Mouse (Mus musculus) cerebellum, adult 18-20 months (tissue): ENCODE measurements around the gene Tmem259.
A peak's percentile ranks its signal among the peaks of the same experiment; 100 is the strongest.

Experiments
- DNase-seq, 2 experiments: peaks; one replicate each; pipeline ENCODE4 v3.0.0; 2021

Tmem259 gene

DNA sequence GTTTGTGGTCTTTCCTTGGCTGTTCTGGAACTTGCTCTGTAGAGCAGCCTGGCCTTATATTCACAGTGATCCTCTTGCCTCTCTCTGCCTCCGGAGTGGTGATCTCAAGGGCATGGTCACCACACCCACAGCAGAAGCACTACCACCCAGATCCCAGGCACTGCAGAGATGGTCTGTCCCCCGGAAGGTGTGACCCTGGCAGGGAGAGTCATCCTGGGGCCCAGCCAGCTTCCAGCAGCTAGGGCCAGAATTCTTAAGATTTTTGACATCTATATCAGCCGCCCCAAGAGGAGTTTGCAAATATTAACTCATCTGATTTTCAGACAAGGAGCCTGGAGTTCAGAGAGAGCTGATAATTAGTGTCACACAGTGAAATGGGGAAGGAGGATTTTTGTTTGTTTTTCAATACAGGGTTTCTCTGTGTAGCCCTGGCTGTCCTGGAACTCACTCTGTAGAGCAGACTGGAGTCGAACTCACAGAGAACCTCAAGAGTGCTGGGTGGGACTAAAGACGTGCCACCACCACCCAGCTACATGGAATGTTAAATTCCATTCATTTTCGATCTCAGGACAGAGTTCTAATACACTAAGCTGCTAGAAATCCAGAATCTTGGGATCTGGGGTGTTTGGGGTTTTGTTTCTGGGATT is 2.2 kb upstream of the Tmem259 start:
- peak; percentile 43 to 58 for DNase-seq

DNA sequence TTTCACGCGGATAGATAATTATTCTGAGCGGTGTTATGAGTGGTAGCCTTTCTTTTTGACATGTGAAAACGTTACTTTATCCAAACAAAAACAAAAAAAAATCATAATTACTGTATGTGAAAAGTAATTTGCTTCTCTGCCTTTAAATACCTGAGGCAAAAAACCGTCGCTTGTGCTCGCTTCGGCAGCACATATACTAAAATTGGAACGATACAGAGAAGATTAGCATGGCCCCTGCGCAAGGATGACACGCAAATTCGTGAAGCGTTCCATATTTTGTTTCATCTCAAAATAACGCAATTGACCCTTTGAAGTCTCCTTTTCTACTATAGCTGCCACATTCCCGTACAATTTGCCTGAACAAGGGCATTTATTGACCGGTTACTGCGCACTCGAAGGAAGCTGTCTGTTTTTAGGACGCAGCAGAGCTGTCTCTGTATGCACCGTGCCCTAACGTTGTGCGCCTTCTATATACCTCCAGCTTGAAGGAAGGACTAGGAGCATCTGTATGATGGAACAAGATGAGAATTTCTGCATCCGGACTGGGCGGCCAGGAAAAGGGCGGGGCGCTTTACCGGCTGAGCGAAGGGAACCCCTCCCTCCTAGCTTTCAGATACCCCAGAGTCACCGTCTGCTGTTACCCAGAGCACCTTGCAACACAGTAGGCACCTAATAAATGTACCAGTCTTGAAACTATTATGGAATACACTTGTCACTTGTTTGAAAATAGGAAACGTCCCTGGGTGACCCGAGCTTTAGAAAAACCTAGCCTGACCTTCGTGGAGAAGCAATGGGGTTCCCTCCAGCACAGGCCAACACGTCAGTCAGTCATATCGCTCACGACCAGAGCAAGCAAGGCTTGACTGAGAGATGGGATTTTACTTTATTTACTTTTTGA is 1.5 kb upstream of the Tmem259 start:
- peak; percentile 80 for DNase-seq

DNA sequence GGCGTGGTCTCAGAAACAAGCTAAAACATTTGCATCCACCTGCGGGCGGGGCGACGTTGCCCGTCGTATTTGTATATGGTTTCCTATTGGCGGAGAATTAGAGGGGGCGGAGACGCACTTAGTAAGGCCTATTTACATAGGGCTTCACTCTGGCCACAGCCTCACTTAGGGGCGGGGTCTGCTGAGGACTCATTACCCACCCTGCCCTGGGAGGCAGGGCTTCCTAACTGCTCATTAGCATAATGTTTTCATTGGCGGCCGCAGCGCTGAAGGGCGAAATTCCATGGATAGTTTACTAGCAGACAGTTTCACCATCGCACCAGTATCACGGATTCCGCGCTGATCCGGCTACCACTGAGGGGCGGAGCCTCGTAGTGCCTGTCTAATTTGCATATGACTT is 741 bp upstream of the Tmem259 start:
- peak; percentile 93 to 99 for DNase-seq

DNA sequence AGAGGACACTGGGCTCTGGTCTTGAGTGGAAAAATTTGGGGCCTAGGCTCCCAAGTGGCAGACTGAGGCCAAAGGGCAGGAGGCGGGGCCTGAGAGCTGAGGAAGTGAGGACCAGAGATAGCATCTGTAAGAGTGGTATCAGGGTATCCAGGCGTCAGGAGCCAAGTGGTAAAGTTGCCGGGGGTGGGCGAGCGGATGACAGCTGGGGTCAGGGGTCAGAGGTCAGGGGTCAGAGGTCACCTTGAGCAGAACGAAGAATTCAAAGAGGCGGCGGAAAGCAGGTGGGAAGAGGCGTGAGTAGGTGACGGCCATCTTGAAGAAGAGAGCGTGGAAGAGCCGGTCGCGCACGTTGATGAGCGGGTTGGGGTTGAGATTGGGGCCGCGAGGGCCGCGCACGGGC is 460 bp downstream of the Tmem259 start:
- peak; percentile 65 to 78 for DNase-seq

DNA sequence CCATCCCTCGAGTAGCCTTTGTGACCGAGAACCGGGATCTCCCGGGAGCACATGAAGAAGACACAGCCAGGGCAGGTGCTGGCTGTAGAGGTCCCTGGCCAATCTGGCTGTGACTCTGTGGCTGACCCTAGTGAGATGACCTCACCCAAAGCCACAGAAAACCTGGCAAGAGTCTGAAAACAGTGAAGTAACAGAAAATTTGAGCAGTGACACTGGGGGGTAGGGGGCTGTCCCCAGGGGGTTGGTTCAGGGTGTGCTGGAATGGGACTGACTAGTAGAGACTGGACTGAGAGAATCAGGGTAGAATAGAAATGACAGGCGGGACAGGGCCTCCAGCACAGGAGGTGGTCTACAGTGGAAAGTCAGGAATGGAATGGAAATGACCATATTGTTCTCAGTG is 925 bp downstream of the Tmem259 start:
- DNase-seq = no peak

DNA sequence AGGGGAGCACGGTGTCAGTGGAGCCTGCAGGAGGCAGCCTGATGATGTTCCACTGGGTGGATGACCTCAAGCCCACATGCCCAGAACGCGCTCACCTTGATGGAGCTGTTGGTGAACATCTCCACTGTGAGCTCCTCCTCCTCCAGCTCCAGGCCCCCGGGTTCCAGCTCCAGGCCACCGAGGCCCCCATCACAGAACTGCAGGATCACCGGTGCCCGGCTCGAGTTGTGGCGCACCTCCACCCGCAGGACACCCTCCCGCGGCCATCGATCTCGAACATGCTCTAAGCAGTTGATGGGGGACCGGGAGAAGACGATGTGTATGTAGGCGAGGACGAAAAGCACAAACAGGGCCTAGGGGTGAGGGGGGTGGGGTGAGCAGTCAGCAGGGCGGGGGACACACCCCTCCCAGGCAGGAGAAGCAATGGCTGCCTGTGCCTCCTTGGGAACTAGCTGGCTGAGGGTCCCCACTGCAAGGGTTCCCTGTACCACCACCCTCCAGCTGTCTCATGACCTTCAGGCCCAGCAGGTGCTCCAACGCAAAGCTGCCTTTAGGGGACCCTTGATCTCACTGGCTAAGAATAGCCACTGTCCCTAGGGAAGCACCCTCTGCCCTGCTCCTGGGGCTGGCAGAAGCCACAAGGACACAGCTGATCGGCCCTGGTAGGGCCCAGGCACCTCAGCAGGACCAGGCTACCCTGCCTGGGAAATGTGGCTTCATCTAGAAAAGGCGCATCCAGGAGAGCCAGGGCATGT is 4.6 kb downstream of the Tmem259 start:
- DNase-seq = no peak

DNA sequence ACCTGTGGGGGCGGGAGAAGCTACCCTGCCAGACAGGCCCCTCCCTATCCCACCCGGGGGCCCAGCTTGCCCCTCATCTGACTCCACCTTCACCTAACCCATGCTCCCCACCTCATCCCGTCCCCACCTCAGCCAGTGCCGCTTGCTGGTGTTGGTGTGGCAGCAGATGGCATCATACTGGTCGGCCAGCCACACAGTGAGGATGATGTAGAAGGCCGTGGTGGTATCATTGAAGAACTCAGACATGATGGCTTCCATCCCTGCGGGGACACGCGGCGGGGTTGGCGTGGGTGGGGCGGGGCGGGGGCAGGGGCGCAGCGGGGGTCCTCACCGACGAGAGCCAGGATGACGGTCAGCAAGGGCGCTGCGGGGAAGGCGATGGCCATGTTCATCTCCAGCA is 6.1 kb downstream of the Tmem259 start:
- DNase-seq = no peak

DNA sequence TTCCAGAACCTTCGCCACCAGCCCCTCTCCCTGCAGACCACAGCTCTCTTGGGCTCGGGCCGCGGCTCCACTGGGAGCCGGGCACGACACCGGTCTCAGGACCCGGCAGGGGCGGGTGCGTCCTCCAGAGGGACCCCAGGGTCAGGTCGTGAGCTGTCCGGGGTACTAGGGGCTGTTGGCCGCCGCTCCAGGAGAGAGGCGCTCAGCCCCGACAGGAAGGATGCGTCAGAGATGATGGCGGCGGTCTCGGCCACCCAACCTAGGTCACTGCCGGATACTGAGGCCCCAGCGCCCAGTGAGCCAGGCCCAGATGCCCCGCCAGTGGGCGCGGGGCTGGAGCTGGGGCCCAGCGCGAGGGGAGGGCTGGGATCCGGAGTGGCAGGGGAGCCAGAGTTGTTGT is 6.8 kb downstream of the Tmem259 start:
- no peak for DNase-seq

DNA sequence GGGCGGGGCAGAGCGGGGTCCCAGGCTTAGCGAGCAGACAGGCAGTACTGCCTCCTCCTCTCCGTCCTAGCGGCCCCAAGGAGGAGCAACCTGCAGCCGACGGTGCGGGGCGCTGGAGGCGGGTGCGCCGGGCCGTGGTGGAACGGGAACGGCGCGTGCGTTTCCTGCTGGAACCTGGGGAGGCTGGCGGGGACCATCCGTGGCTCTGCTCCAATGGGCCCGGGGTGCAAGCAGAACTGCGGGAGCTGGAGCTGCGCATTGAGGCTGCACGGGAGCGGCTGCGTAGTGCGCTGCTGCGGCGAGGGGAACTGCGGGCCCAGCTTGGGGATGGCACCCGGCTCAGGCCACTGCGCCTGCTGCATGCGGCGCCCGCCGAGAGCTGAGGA is 7.4 kb downstream of the Tmem259 start:
- no peak for DNase-seq

DNA sequence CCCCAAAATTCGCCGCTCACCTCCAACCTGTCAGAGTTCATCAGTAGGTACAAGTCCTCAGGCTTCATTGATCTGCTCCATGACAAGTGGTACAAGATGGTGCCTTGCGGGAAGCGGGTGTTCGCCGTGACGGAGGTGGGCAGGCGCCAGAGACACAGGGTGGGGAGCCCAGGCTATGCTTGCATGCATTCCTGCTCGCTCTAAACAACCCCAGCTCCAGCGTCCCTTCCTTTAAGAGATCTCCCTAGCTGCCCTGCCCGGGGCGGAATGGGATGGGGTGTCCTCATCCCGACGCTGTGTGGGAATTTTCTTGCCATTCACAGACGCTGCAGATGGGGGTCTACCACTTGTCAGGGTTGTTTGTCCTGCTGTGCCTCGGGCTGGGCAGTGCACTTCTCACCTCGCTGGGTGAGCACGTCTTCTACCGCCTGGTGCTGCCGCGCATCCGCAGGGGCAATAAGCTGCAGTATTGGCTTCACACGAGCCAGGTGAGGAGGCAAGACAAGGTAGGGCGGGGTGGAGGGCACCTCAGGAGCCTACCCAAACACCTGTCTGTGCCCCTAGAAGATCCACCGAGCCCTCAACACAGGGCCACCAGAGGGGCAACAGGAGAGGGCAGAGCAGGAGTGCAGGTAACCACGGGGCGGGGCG is 7.9 kb downstream of the Tmem259 start:
- DNase-seq = no peak

DNA sequence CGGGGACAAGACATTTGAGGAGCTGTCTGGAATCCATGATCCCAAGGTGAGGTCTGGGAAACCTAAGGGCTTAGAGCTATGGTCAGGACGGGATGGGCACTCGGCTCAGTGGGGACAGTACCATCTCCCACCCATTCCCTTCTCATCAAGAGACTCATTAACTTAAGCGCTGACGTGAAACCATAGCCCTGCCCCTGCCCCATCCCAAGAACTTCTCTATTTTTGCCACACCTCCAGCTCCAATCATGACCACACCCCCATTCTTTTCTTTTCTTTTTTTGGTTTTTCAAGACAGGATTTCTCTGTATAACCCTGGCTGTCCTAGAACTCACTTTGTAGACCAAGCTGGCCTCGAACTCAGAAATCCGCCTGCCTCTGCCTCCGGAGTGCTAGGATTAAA is 9.5 kb downstream of the Tmem259 start:
- DNase-seq = no peak

DNA sequence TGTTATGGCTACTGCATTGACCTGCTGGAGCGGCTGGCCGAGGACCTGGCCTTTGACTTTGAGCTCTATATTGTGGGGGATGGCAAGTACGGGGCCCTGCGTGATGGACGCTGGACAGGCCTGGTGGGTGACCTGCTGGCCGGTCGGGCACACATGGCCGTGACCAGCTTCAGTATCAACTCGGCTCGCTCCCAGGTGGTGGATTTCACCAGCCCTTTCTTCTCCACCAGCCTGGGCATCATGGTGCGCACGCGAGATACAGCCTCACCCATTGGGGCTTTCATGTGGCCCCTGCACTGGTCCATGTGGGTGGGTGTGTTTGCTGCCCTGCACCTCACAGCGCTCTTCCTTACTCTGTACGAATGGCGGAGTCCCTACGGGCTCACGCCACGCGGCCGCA is 10.0 kb downstream of the Tmem259 start:
- no peak for DNase-seq

DNA sequence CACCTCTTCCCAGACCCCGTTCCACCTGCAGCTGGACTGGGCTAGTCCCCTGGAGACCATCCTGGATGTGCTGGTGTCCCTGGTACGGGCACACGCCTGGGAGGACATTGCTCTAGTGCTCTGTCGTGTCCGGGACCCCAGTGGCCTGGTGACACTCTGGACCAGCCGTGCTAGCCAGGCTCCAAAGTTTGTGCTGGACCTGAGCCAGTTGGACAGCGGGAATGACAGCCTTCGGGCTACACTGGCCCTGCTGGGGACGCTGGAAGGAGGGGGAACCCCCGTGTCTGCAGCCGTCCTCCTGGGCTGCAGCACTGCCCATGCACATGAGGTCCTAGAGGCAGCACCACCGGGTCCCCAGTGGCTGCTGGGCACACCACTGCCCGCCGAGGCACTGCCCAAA is 11.3 kb downstream of the Tmem259 start:
- DNase-seq = no peak

DNA sequence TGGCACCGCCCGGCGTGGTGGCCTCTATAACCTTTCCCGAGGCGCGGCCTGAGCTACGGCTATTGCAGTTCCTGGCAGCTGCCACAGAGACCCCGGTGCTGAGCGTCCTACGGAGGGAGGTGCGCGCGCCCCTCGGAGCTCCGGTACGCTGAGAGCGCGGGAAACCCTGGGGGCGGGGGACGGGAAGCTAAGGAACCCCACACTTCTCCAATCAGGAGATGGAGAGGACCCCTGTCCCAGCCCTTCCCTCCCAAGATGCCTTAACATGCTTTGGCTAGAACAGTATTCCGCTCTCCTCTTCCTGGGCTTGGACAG is 13.0 kb downstream of the Tmem259 start:
- DNase-seq = no peak

DNA sequence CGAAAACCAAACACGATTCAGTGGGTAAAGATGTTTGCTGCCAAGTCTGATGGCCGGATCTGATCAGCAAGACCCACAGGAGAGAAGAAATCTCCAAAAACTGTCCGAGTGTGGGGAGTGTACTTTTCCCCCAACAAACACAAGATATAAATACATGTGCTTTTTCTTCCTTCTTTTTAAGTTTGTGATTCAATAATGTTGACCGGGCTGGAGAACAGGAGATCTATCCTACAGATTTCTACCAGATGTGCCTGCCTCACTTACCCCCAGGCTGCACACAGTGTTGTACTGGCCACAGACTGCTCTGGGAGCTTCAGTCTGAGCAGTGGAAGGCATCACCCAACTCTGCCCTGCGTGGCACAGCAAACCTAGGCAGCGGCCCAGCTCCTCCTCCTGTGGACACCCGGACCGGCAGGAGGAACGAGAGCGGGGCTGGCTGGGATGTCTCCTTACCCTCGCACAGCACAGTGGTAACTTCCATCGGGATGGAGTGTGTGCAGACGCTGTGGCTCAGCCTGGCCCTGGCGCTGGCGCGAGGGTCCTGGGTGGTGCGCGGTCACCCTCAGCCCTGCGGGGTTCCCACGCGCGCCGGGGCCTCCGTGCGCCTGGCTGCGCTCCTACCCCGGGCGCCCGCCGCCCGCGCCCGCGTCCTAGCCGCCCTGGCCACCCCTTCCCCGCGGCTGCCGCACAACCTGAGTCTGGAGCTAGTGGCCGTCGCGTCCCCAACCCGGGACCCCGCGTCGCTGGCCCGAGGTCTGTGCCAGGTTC is 13.5 kb downstream of the Tmem259 start, which contains the start of gene Grin3b:
Grin3b (plus strand) TSS at position 301 of the 768 bp plus-strand sequence.
- peak; percentile 41 to 53 for DNase-seq

DNA sequence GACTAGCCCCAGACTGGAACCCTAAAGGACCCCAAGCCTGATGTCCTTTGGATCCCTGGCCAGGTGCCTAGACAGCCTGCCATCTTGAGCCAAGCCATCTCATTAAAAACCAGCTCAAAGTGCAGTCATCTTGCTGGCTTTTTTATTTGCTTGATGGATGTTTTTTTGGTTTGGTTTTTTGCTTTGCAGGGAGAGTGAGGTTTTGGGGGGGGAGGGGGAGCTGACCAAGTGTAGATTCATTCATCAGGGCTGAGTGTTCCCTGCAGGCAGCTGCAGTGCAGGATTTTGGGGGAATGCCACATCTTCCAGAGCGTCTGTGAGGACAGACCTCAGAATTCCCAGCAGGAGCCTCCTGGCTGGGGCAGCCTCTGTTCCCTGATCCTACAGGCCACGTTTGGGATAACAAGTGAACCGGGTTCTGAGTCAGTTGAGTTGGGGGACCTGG is 15.0 kb downstream of the Tmem259 start:
- no peak for DNase-seq

DNA sequence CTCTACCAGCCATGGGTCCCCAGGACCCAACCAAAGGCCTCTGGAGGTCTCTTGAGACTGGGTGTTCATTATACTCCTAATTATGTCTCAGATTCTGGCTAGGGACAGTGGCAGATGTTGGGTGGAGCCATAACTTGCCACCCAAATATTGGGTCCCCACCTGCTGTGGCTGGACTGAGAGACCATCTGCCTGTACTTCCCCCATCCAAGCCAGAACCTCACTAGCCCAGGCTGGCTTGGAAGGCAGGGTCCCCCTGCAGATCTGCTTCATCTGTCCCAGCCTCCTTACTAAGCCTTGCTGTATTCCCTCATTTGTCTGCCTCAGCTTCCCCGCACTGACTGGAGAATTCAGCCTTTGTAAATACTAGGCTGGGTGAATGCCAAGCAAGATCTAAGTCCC is 15.9 kb downstream of the Tmem259 start:
- no peak for DNase-seq

DNA sequence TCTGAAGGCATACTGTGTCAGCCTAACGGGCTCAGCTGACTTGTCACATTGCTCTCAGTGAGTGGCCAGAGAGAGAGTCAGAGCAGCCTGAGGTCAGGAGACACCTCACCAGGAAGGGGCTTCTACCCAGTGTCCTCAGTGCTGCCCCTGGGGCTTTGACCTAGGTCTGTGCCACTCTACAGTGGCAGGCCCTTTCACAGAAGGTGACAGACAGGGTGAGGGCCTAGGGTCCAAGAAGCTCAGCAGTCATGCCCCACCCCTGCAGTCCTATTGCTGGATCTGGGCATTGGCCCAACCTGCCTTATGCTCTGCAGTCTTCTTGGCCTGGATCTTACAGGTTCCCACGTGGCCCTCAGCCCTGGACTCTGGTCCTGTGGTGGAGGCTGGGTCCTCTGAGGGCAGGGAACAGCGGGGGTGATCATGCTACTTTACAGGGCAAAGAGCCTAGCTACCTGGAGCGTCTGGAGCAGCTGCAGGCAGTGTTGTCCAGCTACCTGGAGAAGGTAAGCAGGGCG is 17.2 kb downstream of the Tmem259 start:
- peak; percentile 61 to 64 for DNase-seq

DNA sequence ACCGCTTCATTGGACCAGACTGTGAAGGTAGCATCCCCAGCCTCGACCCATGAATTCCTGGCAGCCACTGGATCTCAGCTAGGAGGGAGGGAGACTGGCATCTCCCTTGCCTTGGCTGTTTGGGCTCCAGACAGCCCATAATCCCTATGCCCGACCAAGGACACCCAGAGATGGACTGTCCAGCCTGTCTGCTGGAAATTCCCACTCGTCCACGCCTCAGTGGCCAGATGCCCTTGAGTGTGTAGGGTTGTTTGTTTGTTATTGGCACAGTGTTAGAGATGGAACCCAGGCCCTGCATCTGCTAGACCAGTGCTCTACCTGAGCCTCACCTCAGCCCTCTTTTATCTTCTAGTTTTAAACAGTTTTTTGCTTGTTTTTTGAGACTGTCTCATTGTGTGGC is 18.8 kb downstream of the Tmem259 start:
- no peak for DNase-seq

DNA sequence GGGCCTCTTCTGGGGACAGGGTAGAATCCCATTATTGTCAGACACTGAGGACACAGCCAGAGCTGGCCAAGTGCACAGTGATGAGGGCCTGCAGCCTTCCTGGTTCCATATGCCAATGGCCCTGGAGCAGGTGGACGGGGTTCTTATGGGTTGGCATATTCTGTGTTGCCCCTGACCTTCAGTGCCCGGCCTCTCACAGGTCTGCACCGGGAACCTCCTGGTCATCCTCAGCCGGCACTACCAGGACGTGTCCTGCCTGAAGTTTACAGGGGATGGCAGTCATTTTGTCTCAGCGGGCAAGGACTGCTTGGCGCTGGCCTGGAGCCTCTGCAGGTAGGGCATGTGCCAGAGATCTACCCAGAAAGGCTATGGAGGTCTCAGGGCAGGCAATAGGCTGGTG is 19.4 kb downstream of the Tmem259 start:
- no peak for DNase-seq

DNA sequence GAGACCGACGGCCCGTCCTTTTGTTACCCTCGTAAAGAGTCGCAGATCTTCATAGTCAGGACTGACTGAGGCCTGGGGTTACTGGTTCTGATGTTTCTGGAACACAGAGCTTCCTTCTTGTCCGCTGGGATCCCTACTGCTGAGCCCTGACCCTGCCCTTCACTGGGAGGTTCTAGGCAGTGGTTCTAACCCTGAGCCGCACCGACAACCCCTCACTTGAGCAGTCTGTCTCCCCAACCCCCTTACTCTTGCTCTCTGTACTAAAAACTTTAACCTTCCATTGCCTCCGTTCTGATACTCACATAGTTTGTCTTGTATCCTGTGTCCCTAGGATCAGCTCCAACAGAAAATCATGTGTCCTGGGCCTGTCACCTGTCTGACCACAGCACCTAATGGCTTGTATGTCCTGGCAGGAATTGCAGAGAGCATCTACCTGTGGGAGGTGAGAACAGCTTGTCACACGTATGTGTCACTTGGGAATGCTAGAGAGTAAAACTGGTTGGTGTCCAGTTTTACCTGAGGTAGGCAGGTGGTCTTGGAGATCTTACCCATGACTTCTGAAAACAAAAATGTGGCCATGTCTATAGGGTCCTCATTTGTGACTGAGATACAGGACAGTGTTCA is 23.3 kb downstream of the Tmem259 start:
- no peak for DNase-seq
